Mouse (Mus musculus): ENCODE measurements around the gene 2010111I01Rik.

Gene 2010111I01Rik

GRCm38 (mm10) chr13:63115187-63115784 lies 150.6 kb downstream of the 2010111I01Rik start:
- DNase-seq, result no peak

- no peak for DNase-seq
These were observed 152.9 kb downstream of the 2010111I01Rik start for GRCm38 (mm10) chr13:63117495-63118184.

GRCm38 (mm10) chr13:63118682-63119081 lies 154.0 kb downstream of the 2010111I01Rik start:
- no peak for DNase-seq

DNA sequence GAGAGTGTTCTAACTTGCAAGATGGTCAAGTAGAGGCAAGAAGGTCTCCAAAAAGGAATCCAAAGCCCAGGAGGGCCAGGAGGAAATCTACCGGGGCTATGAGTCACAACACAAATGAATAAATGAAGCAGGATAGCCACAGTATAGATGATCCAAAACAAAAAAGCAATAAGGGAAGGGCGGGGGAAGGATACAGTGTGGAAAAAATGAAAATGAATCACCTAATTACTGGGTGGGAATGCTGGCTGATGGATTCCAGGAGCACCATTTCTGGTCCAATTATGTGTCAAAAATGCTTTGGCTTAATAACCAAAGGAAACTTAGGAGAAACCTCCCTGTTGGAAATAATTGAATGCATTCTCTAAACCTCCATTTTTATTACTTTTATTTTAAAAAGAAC lies 155.6 kb downstream of the 2010111I01Rik start:
- no peak for DNase-seq

GRCm38 (mm10) chr13:63121747-63122146 lies 157.1 kb downstream of the 2010111I01Rik start:
- DNase-seq, result no peak

- DNase-seq, result no peak
These were observed 161.5 kb downstream of the 2010111I01Rik start for GRCm38 (mm10) chr13:63126206-63126605.

DNA sequence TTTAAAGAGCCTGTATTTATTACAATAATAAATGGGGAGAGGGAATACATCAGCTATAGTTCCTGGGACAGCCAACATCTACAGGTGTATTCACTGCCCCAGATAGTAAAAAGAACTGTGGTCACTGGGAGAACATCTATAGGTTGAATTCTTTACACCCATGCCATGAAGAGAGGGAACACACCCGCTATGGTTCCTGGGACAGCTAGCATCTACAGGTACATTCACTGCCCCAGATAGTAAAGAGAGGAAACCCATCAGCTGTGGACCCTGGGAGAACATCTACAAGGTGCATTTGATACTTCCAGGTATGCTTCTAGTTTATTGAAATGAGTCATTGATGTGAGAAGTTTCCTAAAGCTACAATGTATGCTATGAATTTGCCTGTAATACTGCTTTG lies 162.8 kb downstream of the 2010111I01Rik start:
- no peak for DNase-seq

DNA sequence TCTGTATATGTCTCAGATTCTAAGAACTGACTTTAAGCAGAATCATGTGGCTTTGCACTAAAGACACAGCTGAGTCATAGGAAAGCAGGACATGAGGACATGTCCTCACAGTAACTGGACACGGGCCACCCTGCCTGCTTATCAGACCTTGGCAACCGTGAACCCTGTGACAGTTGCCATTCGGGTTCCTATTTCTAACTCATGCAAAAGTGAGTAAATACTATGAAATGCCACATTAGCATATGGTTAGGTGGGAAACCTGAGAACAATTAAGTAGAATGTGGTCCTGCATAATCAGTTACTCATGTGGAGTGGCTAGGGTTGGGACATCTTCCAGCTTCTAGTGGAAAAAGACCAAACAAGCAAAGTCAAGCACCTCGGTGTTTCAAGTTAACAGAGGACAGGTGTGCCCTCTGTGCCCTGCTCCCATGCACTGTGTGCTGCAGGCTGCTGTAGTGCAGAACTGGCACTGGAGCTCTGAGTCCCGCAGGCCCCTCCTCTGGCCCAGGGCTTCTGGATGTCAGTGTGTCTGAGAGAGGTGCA lies 170.3 kb downstream of the 2010111I01Rik start:
- no peak for DNase-seq

GRCm38 (mm10) chr13:63135994-63136393 lies 171.3 kb downstream of the 2010111I01Rik start:
- no peak for DNase-seq

- no peak for DNase-seq
These were observed 172.1 kb downstream of the 2010111I01Rik start for GRCm38 (mm10) chr13:63136775-63137174.

DNA sequence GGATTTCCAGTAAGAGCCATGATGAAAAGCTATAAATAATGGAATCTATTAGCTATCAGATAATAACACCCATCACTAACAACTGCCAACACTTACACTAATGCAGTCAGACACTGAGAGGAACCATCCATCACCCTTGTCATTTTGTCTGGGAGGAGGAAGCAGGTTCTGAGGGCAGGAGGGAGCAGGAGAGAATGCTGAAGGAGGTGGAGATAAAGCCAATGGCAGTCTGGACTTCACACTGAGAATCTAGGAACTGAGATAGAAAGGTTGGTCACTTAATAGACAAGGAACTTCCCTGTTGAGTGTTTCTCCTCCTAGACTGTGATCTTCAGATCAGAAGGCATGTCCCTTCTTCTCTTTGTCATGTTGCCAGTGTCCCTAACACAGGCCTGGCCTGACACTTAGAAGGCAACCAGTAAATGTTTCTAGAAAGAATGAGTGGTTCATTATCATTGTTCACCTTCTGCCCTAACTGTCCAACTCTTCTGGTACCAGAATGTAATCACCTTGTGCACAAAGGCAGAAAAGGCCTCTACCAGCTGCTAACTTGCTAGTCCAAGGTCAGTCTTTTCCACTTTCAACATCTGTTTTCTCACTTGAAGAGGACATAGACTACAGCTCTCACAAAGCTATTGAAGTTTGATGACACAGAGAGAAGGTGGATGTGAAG lies 173.8 kb downstream of the 2010111I01Rik start:
- no peak for DNase-seq

DNA sequence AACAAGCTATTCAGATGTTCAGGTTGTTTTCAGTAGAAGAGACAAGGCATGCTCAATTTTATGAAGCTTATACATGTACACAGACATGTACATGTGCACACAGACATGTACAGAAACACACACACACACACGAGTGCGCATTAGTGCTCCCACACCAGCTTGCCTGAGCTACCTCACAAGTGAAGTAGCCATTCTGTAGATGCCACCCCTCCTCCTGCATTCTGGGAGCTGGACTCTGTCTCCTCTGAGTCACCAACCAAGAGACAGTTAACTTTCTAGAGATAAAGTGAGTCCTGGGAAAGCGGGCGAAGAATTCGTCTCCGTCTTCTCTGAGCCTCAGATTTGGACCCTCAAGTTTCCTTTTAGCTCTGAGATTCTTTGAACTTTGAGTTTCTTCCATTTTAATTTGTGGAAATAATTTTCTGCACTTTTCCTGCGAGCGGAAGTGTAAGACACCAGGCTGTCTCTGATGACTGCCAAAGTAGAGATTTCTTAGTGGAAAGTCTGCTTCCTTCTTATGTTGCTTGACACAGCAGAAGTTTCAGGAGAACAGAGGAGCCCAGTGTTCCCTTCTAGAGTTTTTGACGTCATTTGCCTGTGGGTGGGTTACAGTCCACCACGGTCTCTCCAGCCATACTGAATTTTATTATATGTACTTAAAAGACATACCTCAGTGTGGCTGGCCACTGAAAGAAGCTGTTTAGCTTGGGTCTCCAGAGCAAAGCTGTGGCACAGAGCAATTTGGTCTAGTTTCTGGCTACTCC lies 175.0 kb downstream of the 2010111I01Rik start:
- DNase-seq, result no peak

DNA sequence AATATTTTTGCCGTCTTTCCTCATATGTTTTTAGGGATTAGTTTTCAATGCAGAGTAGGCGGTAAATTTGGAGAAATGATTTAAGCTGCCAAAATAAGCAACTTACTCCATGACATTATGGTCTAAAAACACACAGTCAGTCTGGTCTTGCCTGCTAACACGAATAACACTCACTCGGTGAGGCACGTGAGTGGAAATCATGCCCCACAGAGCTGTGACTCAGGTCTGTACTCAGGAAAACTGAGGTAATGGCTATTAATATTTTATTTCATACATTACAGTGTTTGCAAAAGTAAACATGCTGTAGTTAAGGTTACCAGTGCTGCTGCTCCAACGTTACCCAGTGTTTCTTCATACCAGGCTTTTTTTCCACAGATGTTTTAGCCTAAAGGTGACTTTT lies 176.1 kb downstream of the 2010111I01Rik start:
- DNase-seq, result no peak

GRCm38 (mm10) chr13:63141275-63141674 lies 176.6 kb downstream of the 2010111I01Rik start:
- DNase-seq, result no peak

DNA sequence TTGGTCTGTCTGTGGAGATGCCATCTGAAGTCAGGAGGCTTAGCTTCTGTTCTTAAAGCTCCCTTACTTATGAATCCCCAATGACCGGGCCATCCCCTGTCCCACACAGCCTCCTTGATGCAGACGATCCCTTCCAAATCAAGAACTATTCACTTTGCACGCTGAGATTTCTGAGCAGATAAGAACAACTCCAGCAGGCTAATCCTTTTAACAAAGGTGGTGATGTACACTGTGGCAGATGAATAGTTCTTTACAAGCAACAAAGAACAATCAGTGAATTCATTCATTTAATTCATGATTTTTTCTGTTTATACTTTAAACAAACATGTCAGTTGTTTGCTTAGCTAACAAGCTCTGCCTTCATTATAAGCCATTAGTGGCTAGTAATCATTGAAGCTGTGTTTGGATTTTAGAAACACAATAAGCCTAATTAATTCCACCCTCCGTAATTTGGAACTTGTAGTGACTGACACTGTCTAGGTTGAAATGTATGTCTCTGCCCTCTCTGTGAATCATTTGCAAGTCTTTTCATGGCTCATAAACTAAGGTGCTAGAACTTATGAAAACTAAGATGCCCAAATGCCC lies 182.0 kb downstream of the 2010111I01Rik start:
- DNase-seq, result no peak

DNA sequence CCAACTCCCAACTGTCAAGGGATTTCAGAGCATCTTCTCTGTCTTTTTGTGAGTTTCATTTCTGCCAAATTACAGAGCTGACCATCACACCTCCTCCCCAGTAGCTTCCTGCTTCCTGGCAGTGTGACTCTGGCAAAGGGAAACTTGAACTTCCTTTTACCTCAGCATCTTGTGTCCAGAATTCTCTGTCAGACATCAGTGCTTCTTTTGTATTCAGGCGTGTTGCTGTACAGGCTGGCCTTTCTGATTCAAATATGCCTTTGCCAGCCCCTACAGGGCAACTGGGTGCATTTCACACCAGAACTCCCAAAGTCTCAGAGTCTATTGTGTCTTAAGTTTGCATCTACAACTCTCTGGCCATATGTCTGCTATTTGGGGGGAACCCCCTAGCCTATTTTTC lies 183.5 kb downstream of the 2010111I01Rik start:
- no peak for DNase-seq

DNA sequence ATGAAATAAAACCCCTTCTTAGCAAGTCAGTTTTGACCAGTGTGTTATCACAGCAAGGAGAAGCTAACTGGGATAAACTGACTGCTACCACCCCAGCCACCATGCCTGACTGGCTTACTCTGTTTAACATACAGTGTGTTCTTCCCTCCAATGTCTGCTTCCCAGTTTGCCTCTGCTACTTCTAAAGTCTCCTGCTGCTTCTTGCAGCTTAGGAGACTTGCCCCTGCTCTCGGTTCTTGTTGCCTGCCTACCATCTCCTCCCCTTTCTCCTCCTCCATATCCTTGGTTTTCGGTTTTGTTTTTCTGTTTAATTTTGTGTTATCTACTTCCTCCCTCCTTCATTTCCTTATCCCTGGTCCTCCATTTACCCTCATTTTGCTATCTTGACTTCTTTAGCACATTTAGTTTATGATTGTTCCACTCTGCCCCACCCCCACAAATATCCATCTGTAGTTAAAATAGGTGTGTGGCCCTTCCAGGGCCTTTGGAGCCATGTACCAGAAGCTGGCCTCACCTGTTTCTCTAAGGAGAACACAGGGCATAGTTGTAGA lies 185.9 kb downstream of the 2010111I01Rik start:
- no peak for DNase-seq

DNA sequence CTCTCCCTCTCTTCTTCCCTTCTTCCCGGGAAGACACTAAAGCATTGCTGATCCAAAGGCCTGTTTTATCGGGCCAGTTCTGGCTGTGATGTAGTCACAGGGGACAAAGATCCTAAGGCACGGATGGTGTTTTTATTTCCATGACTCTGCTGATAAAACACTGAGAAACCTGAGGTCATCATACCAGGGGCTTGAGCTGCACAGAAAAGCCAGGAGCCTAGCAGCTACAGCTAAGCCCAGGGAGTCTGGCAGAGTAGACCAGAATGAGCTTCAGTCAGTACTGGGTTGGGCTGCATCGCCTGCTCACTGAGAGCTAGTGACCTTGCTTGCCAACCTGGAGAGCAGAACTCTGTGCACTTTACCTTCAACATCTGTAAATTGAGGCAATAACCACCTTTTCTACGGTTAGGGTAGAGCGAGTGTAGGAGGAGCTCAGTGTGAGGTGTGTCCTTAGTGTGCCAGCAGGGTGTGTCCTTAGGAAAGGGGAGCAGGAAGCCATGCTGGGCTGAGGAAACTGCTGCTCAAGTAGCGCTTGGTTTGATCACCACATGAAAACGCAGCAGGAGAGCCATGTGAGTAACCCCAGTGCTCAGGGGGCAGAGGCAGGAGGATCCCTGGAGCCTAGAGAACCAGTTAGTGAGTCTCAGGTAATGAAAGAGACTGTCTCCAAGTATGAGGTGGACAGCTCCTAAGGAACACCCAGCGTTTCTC lies 186.5 kb downstream of the 2010111I01Rik start:
- no peak for DNase-seq

- DNase-seq, result no peak
These were observed 187.8 kb downstream of the 2010111I01Rik start for GRCm38 (mm10) chr13:63152498-63152897.

DNA sequence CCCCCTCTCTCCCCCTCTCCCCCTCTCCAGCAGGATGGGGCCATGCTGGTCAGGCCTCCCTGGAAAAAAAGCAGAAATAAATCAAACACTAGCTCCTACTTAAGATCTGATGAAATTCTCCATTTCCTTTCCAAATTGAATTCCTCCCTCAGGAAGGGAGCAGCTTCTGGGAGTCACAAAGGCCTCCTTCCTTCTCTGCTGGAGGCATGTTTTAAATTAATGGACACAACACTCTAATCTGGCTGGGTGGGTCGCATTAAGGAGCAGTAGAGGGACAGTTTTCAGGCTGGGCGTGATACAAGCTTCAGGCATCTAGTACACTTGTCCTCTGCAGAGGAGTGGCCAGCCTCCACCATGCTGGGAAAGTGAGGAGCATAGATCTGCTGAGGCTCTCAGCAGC lies 188.7 kb downstream of the 2010111I01Rik start:
- DNase-seq, result peak; percentile 37 to 66

GRCm38 (mm10) chr13:63154851-63155571 lies 190.3 kb downstream of the 2010111I01Rik start:
- peak in 1 of 2 experiments; percentile 64 for DNase-seq
